Mouse (Mus musculus): ENCODE data around the gene Syt1. TPM values are rescaled to one million over a fixed set of nuclear protein-coding genes. Genes with fewer than 3 reads are reported as not detected.
A peak's percentile ranks its signal among the peaks of the same experiment; 100 is the strongest.

The Syt1 gene
- total RNA-seq, 2 experiments from 2014 or later: 18.2 to 30.7 TPM

GRCm38 (mm10) chr10:108649174-108649573 is 361.6 kb downstream of the Syt1 start:
- DNase-seq: no peak

- no peak for DNase-seq
These were observed 366.9 kb downstream of the Syt1 start for GRCm38 (mm10) chr10:108643915-108644314.

- DNase-seq: no peak
These were observed 372.7 kb downstream of the Syt1 start for GRCm38 (mm10) chr10:108638095-108638494.

GRCm38 (mm10) chr10:108636086-108636485 is 374.7 kb downstream of the Syt1 start:
- DNase-seq: no peak

- no peak for DNase-seq
These were observed 375.2 kb downstream of the Syt1 start for GRCm38 (mm10) chr10:108635616-108636015.

GRCm38 (mm10) chr10:108630841-108631240 is 379.9 kb downstream of the Syt1 start:
- peak; percentile 12 for DNase-seq

- no peak for DNase-seq
These were observed 384.4 kb downstream of the Syt1 start for GRCm38 (mm10) chr10:108626404-108626803.

GRCm38 (mm10) chr10:108623002-108623401 is 387.8 kb downstream of the Syt1 start:
- no peak for DNase-seq

- DNase-seq: no peak
These were observed 390.9 kb downstream of the Syt1 start for GRCm38 (mm10) chr10:108619861-108620260.

GRCm38 (mm10) chr10:108619217-108619616 is 391.6 kb downstream of the Syt1 start:
- no peak for DNase-seq

- no peak for DNase-seq
These were observed 400.6 kb downstream of the Syt1 start for GRCm38 (mm10) chr10:108610057-108610644.

- DNase-seq: no peak
These were observed 408.9 kb downstream of the Syt1 start for GRCm38 (mm10) chr10:108601672-108602412.

GRCm38 (mm10) chr10:108600693-108601092 is 410.1 kb downstream of the Syt1 start:
- DNase-seq: no peak

GRCm38 (mm10) chr10:108597385-108597784 is 413.4 kb downstream of the Syt1 start:
- no peak for DNase-seq

- DNase-seq: no peak
These were observed 414.4 kb downstream of the Syt1 start for GRCm38 (mm10) chr10:108596162-108596927.

- DNase-seq: no peak
These were observed 421.4 kb downstream of the Syt1 start for GRCm38 (mm10) chr10:108589355-108589754.

GRCm38 (mm10) chr10:108588924-108589323 is 421.9 kb downstream of the Syt1 start:
- no peak for DNase-seq

GRCm38 (mm10) chr10:108583694-108584093 is 427.1 kb downstream of the Syt1 start:
- DNase-seq: no peak

- no peak for DNase-seq
These were observed 428.4 kb downstream of the Syt1 start for GRCm38 (mm10) chr10:108582397-108582730.

- no peak for DNase-seq
These were observed 429.0 kb downstream of the Syt1 start for GRCm38 (mm10) chr10:108581555-108582396.

- DNase-seq: no peak
These were observed 429.9 kb downstream of the Syt1 start for GRCm38 (mm10) chr10:108580786-108581420.

GRCm38 (mm10) chr10:108579396-108579795 is 431.4 kb downstream of the Syt1 start:
- DNase-seq: no peak

Data from adrenal gland, postnatal 10 days (tissue).